Mouse (Mus musculus) frontal cortex, postnatal 14 days (tissue): Measurements from ENCODE around the gene Klrb1c.
"Not testable (repeated sequence)": the region's sequence is repeated elsewhere in the genome, so short reads cannot be mapped to it uniquely, and the experiment has no call there.

Experiments used
- DNase-seq, 2 experiments: peaks; one replicate each; pipeline ENCODE4 v3.0.0; 2022; ENCODE audit warnings: low spot score in 2 of 2

The Klrb1c gene

DNA sequence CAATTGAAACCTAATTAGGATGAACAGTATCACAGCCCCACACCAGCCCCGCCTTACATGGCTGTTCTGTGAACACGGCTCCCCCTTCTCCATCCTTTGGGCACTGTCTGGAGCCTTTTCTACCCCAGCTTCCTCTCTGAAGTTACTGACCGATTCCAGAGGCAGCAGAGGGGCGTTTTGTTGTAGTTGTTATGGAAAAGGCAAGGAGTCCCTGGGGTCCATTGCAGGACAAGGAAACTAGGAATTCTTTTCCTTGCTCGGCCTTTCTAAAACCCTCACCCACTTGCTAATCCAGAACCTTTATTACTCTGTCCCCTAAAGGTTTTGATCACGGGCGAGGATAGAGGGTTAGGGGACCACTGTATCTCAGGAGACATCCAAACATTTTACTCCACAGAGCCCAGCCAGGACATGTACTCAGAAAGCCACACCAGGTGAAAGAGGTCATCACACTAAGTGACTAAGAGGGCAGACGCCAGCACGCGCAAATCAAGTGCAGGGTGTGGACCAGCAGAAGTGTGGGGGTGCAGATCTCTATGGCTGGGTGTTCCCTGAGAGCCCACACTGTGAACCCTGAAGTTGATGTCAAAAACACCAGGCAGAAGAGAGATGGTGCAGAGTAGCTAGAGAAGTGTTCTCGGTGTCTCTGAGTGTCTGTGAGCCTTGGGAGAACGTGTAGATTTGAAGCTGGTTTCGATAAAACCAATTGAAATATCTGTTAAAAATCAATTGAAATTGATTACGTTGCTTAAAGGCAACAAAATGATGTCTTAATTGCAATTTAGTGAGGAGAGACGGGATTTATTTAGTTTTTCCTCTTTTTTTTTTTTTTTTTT, 9.1 kb upstream of the Klrb1c start:
- no peak for DNase-seq

DNA sequence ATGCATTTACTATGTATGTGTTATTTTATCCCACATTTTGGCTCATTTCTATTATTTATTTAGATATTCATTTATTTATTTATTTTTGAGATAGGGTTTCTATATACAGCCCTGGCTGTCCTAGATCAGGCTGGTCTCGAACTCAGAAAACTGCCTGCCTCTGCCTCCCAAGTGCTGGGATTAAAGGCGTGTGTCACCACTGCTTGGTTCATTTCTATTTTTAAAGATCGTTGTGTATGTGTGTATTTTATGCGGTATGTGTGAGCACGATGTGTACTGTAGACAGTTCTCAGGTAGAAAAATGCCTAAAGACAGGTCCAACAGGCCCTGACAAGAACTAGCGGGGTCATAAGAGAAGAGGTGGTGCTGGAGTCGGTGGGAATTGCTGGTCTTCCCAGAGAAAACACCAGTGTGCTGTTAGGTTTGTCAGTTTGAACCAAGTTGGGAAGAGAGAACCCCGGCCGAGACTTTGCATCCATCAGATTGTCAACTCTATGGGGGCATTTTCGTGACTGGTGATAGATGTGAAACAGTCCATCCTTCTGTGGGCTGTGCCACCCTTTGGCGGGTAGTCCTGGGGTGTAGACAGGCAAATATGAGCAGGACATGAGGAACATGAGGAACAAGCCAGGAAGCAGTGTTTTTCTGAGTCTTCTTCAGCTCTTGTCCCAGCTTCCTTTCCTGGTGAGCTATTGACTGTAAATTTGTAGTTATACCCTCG, 8.3 kb upstream of the Klrb1c start:
- no peak for DNase-seq

DNA sequence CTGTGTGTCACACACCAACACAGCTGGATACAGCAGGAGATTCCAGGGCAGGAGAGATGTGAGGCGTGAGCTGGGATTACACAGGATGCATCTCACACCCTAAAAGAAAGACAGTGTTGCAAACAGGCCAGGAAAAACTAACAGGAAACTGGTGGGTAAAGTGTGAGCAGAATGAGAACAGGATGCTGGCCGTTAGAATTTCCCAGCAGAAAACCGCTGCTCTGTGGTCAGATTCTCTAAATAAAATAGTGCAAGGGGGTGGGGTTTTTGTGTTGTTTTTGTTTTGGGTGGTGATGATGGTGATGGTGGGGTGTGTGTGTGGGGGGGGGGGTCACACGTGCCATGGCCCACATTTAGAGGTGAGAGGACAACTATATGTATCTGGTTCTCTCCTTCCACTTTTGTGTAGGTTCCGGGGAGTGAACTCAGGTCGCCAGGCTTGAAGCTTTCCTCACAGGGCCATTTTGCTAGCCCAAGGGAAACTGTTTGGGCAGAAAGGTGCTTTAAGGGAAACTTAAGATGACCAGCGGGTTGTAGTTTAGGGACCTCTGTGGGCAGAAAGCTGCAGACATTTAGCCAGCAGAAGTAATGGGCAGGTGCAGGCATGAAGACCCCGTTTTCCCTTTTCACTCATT, 7.4 kb upstream of the Klrb1c start:
- DNase-seq: no peak

DNA sequence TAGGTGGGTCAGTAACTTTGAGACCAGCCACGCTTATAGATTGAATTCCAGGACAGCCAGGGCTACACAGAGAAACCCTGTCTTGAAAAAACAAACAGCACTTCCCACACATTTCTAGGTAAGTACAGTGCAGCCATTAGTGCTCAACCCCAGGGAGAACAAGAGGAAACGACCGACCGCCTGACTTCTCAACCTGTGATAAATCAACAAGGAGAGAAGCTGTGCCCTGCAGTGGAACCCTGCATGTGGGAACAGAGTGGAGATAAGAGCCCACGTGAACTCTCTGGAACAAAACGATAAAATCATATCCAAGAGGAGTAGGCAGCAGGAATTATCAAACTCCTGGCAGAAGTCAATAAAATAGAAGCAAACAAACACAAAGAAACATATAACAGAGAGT, 4.7 kb upstream of the Klrb1c start:
- no peak for DNase-seq

- DNase-seq: not testable (repeated sequence)
These were observed 1.5 kb upstream of the Klrb1c start for GRCm38 (mm10) chr6:128790491-128790994.

GRCm38 (mm10) chr6:128788517-128788916, 498 bp downstream of the Klrb1c start:
- DNase-seq: no peak

- not testable (repeated sequence) for DNase-seq
These were observed 2.6 kb downstream of the Klrb1c start for GRCm38 (mm10) chr6:128786396-128786795.

DNA sequence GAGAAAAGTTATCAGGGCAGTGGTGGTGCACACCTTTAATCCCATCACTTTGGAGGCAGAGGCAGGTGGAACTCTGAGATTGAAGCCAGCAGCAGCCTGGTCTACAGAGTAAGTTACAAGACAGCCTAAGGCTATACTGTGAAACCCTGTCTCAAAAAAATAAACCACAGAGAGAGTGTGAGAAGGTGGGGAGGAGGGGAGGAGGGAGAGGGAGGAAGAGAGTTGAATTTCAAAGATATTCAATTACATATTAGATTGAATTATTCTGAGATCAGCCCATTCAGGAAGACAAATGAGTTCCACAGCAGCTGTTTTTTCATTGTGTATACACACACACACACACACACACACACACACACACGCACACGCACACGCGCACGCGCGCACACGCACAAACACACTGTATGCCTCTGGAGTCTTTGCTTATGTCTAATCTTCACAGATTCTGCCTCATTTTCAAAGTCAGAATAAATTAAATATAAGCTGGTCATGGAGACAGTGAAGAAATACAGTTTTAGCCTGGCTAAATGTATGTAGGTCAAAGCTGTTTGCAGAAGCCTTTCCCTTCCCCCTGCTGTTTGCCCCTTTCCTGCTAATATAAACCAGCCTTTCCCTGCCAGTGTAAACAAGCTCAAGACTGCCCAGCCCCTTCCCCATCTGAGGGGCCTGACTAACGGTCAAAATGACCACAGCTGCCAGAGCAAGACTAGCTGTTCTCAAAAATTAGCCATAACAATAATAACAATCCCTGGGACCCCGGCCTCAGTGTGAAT, 19.3 kb downstream of the Klrb1c start:
- no peak for DNase-seq

GRCm38 (mm10) chr6:128768047-128768446, 21.0 kb downstream of the Klrb1c start:
- no peak for DNase-seq

- not testable (repeated sequence) for DNase-seq
These were observed 22.3 kb downstream of the Klrb1c start for GRCm38 (mm10) chr6:128766486-128767254.

DNA sequence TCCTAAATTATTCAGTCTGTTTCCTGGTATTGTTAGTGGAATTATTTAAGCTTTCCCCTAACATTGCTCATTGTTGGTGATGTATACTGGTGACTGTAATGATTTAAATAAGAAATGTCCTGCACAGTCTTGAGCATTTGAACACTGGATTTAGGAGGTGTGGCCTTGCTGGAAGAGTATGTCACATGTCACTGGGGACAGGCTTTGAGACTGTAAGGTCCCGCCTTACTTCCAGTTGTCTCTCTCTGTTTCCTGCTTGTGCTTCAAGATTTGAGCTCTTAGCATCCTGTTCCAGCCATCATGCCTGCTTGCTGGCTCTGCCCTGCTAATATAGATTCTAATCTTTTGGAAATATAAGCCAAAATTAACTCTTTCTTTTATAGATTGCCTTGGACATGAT, 23.8 kb downstream of the Klrb1c start:
- no peak for DNase-seq

DNA sequence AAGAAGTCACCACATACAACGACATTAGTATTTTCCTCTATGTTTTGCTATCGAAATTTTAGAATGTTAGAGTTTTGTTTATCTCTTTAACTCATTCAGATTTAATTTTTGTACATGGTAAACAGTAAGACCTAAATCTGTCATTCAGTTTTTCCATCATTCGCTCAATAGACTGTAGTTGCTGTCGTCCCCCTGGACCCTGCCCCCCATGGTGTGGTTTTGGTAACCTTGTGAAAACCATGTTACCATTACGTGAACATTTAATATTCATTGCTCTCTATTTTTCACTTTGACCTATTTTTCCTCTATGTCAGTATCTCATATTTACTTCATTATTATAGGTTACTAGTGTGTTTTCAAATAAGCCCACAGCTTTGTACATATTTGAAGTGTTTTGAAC, 24.4 kb downstream of the Klrb1c start:
- no peak for DNase-seq

GRCm38 (mm10) chr6:128763736-128764523, 25.1 kb downstream of the Klrb1c start:
- peak; percentile 96 to 97 for DNase-seq

DNA sequence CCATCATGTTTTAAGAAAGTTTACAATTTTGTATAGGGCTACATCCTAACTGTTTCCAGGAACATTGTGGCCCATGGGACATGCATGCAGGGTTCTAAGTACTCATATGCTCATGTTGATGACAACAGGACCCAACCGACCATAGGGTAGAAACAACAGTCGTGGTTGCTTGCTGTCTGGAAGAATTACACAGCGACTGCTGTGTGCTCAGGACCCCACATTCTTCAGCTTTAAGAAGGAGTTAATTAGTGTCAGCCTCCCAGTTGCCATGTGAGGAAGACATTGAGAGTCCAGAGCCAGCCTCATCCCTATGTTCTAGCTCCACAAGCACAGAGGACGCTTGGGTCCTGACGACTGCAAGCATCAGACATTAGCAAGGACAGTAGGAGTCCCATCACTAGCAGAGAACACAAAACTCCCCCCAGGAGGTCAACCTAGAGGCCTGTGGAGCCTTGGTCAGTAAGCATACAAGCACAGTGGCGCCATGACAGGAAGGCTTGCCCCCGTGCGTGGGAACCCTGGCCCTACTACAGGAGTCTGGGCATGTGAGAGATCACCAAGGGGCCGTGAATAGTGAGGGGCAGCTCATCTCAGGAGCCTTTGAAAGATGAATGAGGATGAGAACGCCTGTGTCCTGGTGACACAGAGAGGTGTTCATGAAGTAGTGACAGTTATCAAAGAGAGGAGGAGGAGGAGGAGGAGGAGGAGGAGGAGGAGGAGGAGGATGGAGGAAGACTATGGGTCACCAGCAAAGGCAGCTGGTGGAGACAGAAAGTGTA, 25.9 kb downstream of the Klrb1c start:
- not testable (repeated sequence) for DNase-seq

GRCm38 (mm10) chr6:128761144-128761540, 27.9 kb downstream of the Klrb1c start:
- no peak for DNase-seq

DNA sequence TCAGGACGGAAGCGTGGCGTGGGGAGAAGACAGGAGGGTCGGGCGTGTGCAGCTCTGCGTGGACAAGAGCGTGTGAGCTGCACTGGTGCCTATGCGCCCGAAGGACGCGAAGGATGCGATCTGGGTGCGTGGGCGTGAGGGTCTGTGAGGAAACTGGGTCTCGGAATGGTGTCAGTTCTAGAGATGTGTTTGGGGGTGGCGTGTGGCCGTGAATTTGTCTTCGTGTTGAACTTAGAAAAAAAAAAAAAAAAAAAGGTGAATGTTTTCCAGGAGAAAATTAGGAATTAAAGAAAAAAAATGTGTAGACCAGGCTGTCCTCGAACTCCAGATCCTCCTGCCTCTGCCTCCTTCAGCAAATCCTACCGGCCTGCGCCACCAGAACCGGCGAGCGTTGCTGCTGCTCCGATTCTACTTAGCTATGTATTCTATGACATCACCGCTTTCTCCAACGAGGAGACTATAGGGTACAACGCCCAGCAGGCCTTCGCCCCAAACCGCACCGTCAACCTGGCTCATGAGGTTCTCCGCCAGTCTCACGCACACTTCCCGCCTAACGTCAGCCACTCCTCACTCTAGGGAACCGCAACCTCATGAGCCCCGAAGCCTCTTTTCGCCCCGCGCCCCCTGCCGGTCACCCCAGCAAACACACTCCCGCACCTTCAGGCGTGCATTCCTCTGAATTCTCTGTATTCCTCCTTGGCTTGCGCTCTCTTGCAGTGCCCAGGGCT, 28.4 kb downstream of the Klrb1c start:
- peak; percentile 89 to 90 for DNase-seq

DNA sequence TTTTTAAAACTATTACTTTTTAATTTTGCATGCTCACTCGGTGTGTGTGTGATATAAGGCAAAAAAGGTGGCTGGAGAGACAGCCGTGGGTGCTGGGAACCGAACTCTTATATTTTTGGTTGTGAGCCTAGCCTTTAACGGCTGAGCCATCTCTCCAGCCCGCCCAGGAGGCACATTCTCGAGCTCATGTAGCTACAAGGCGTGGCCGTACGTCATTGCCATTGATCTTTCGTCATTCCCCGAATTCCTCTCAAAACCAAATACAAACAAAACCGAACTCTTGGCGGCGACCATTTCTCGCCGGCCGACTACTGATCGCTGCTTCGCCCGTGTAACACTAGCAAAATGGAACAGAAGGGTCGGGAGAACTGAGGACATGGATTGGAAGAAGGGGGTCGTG, 29.0 kb downstream of the Klrb1c start:
- DNase-seq: peak; percentile 91 to 95

- DNase-seq: no peak
These were observed 29.6 kb downstream of the Klrb1c start for GRCm38 (mm10) chr6:128759221-128759950.
